Mouse (Mus musculus) neural tube, embryonic 12.5 days (tissue): ENCODE measurements at regions not wholly inside any gene's neighbourhood (a gene's known extent, or its start where the extent isn't known, plus 50 kb on each side); places are given as distances from the start of the nearest gene placed in this dataset.

ENCODE experiments used
- ATAC-seq: fragments of 200-750 bp; cut with Nextera tagmentation; 2 replicates; pipeline ENCODE4 v1.8.0; 2017; ENCODE audit warnings: low read depth, mild to moderate bottlenecking, moderate TSS enrichment, moderate library complexity; ENCODE audit not compliant: low FRiP score
- H3K27ac ChIP-seq: fragments of 300-500 bp; sonication (generic); 2 replicates; pipeline ENCODE4 v1.5.1; 2016
- H3K27me3 ChIP-seq: fragments of 300-500 bp; sonication (generic); replicated peaks from 2 replicates; pipeline ENCODE4 v1.6.1; 2016; ENCODE audit warnings: mild to moderate bottlenecking
- H3K36me3 ChIP-seq: fragments of 300-500 bp; sonication (generic); 2 replicates; pipeline ENCODE4 v1.6.1; 2016; ENCODE audit warnings: mild to moderate bottlenecking
- H3K4me1 ChIP-seq: fragments of 300-500 bp; sonication (generic); 2 replicates; pipeline ENCODE4 v1.6.1; 2016
- H3K4me2 ChIP-seq: fragments of 300-500 bp; sonication (generic); replicated peaks from 2 replicates; pipeline ENCODE4 v1.6.1; 2016; ENCODE audit warnings: mild to moderate bottlenecking
- H3K4me3 ChIP-seq: fragments of 300-500 bp; sonication (generic); 2 replicates; pipeline ENCODE4 v1.5.1; 2016
- H3K9ac ChIP-seq: fragments of 300-500 bp; sonication (generic); 2 replicates; pipeline ENCODE4 v1.6.1; 2016; ENCODE audit warnings: mild to moderate bottlenecking
- H3K9me3 ChIP-seq: fragments of 300-500 bp; sonication (generic); 2 replicates; pipeline ENCODE4 v1.6.1; 2016; ENCODE audit warnings: mild to moderate bottlenecking
- WGBS: fragments of 180-500 bp; shearing (Covaris S2); methylation state at CpG from one replicate; pipeline ENCODE4 v1.1.7; 2016; 5-methylcytosine and 5-hydroxymethylcytosine counted together

DNA sequence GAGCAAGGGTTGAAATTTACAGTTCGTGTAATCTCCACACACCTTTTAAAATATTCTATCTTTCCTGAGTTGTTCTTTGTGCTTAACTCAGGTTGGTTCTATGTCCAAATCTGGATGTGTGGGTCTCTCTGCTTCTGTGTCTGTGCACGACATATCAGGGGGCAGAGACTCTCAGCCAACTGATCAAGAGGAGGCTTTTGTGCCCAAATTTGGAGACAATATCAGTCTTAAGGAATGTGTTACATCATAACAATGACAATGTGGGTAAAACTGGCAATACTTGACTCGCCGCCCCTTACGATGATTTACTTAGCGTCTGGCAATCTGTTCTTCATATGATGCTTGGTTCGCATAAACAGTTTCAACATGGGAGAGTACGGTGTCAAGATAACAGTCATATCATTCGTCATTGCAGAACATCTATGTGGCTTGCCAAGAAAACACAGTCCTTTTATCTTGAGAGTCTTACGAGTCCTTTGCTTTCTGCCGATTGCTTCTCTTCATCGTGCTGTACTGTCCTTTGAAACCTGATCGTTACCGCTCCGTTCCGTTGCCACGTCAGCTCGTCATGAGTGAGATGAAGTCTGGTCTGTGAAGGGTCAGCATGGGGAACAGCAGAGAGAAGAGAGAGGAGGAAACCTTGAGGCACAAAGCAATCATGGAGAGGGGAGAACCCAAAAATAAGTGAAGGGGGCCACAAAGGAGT, 2212.9 kb upstream of the Gm7489 start:
- Histone ChIP-seq H3K9ac (no peak overlapping the region), H3K4me1 (no peaks in the 10 kb centered on the region), H3K9me3 (no peaks in the 10 kb centered on the region), H3K4me2 (no peak overlapping the region), H3K27me3 (no peaks in the 10 kb centered on the region), H3K4me3 (no peak overlapping the region), H3K27ac (no peak overlapping the region), H3K36me3 (no peaks in the 10 kb centered on the region)
- WGBS = 90% methylated on average over 18 of the region's 18 CpGs
- no peak for ATAC-seq

GRCm38 (mm10) chr15:51673483-51673882, 2211.2 kb upstream of the Gm7489 start:
- H3K9me3 ChIP-seq = no peaks in the 10 kb centered on the region
- no peak for ATAC-seq
- 77% methylated on average over 1 of the region's 1 CpGs for WGBS
- H3K36me3 ChIP-seq = no peaks in the 10 kb centered on the region
- no peak overlapping the region for H3K27ac ChIP-seq
- no peak overlapping the region for H3K9ac ChIP-seq
- H3K4me3 ChIP-seq = no peak overlapping the region
- H3K27me3 ChIP-seq = no peaks in the 10 kb centered on the region
- H3K4me2 ChIP-seq = no peak overlapping the region
- H3K4me1 ChIP-seq = no peaks in the 10 kb centered on the region

DNA sequence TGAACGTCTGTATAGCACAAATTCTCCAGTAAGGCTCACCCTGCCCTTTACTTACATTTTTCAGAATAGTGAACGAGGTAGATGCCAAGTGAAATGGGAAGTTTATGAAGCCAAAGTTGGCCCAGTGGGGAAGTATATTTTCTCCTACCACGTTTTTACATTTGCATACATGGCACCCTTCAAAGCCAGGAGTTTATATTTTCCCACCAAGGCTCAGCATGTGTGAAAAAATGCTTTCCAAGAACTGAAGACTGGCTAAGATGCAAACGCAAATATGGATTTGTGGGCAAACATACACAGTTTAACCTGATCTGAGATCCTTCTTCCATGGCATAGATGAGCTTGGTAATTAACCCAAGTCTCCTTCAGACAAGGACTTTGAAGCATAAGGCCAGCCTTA, 2209.4 kb upstream of the Gm7489 start:
- H3K4me2 ChIP-seq = no peak overlapping the region
- no peak overlapping the region for H3K9ac ChIP-seq
- no peak overlapping the region for H3K4me3 ChIP-seq
- H3K36me3 ChIP-seq = no peaks in the 10 kb centered on the region
- H3K27ac ChIP-seq = no peak overlapping the region
- H3K9me3 ChIP-seq = no peaks in the 10 kb centered on the region
- H3K27me3 ChIP-seq = no peaks in the 10 kb centered on the region
- 78% methylated on average over 4 of the region's 4 CpGs for WGBS
- no peaks in the 10 kb centered on the region for H3K4me1 ChIP-seq
- ATAC-seq = no peak

DNA sequence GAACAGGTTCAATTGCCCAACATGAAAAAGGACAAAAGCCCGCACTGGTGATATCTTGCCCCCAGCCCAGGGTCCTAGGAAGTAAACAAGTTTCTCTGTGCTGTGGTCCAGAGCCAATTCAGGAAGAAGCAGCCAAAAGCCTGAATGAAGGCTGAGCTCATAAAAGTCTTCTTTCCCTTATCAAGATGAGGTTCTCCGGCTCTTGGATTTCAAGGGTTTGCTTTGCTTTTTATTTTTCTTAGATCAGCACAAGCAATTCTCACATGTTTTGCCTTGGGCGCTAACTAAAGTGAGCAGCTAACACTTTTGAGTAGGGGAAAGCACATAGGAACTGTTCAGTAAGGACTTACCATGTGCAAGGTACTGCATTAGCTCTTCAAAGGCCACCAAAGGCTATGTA, 2208.0 kb upstream of the Gm7489 start:
- ATAC-seq = no peak
- 95% methylated on average over 3 of the region's 3 CpGs for WGBS
- no peak overlapping the region for H3K9ac ChIP-seq

GRCm38 (mm10) chr15:51677266-51677665, 2207.4 kb upstream of the Gm7489 start:
- no peak overlapping the region for H3K4me2 ChIP-seq
- no peaks in the 10 kb centered on the region for H3K27me3 ChIP-seq
- no peak overlapping the region for H3K27ac ChIP-seq
- H3K4me1 ChIP-seq = no peaks in the 10 kb centered on the region
- H3K9ac ChIP-seq = no peak overlapping the region
- H3K36me3 ChIP-seq = no peaks in the 10 kb centered on the region
- H3K9me3 ChIP-seq = no peaks in the 10 kb centered on the region
- H3K4me3 ChIP-seq = no peak overlapping the region
- 85% methylated on average over 4 of the region's 4 CpGs for WGBS
- no peak for ATAC-seq

More for the DNA sequence above, 2208.0 kb upstream of the Gm7489 start:
- Histone ChIP-seq H3K27me3 (no peaks in the 10 kb centered on the region), H3K9me3 (no peaks in the 10 kb centered on the region), H3K36me3 (no peaks in the 10 kb centered on the region), H3K4me3 (no peak overlapping the region), H3K4me1 (no peaks in the 10 kb centered on the region), H3K27ac (no peak overlapping the region), H3K4me2 (no peak overlapping the region)

GRCm38 (mm10) chr15:51679186-51679902, 2205.4 kb upstream of the Gm7489 start:
- H3K4me2 ChIP-seq = no peak overlapping the region
- no peak overlapping the region for H3K9ac ChIP-seq
- no peak for ATAC-seq
- no peak overlapping the region for H3K27ac ChIP-seq
- no peaks in the 10 kb centered on the region for H3K9me3 ChIP-seq
- no peaks in the 10 kb centered on the region for H3K4me1 ChIP-seq
- H3K27me3 ChIP-seq = no peaks in the 10 kb centered on the region
- no peaks in the 10 kb centered on the region for H3K36me3 ChIP-seq
- no peak overlapping the region for H3K4me3 ChIP-seq
- 64% methylated on average over 12 of the region's 12 CpGs for WGBS

GRCm38 (mm10) chr15:51680494-51680893, 2204.2 kb upstream of the Gm7489 start:
- Histone ChIP-seq H3K36me3 (no peaks in the 10 kb centered on the region), H3K4me1 (no peaks in the 10 kb centered on the region), H3K27ac (no peak overlapping the region), H3K9me3 (no peaks in the 10 kb centered on the region), H3K4me2 (no peak overlapping the region), H3K4me3 (no peak overlapping the region), H3K9ac (no peak overlapping the region), H3K27me3 (no peaks in the 10 kb centered on the region)
- ATAC-seq = no peak

DNA sequence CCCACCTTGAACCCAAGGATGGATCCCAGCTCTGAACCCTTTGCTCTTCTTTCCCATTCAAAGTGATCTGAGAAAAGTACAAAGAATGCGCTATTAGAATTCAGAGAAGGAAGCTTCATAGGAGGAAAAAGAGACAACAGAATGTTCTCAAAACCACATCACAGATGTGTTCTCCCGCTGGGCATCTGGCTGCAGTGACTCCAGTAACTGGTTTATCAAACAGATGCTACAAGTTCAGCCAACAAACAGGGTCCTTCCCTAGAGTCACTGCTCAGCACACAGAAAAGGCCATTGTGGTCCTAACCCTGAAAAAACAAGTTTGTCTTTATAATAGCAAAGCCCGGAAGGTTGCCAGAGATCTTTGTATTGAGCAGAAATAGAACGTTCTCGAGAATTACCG, 2203.5 kb upstream of the Gm7489 start:
- WGBS = 92% methylated on average over 6 of the region's 6 CpGs
- H3K4me2 ChIP-seq = no peak overlapping the region
- H3K27ac ChIP-seq = no peak overlapping the region
- no peak overlapping the region for H3K9ac ChIP-seq
- no peaks in the 10 kb centered on the region for H3K27me3 ChIP-seq
- no peak for ATAC-seq
- H3K4me3 ChIP-seq = no peak overlapping the region
- no peaks in the 10 kb centered on the region for H3K4me1 ChIP-seq
- no peaks in the 10 kb centered on the region for H3K9me3 ChIP-seq
- H3K36me3 ChIP-seq = no peaks in the 10 kb centered on the region

- H3K27ac ChIP-seq = no peak overlapping the region
- H3K4me2 ChIP-seq = no peak overlapping the region
- H3K4me3 ChIP-seq = no peak overlapping the region
- H3K36me3 ChIP-seq = no peaks in the 10 kb centered on the region
- H3K4me1 ChIP-seq = no peaks in the 10 kb centered on the region
- no peaks in the 10 kb centered on the region for H3K9me3 ChIP-seq
- no peak for ATAC-seq
- no peak overlapping the region for H3K9ac ChIP-seq
- WGBS = 80% methylated on average over 5 of the region's 5 CpGs
- H3K27me3 ChIP-seq = no peaks in the 10 kb centered on the region
These were observed 2202.4 kb upstream of the Gm7489 start for GRCm38 (mm10) chr15:51682331-51682730.

- no peaks in the 10 kb centered on the region for H3K4me1 ChIP-seq
- H3K9ac ChIP-seq = no peak overlapping the region
- H3K4me2 ChIP-seq = no peak overlapping the region
- no peaks in the 10 kb centered on the region for H3K36me3 ChIP-seq
- no peak for ATAC-seq
- H3K27ac ChIP-seq = no peak overlapping the region
- H3K9me3 ChIP-seq = no peaks in the 10 kb centered on the region
- H3K27me3 ChIP-seq = no peaks in the 10 kb centered on the region
- WGBS = 87% methylated on average over 13 of the region's 13 CpGs
- H3K4me3 ChIP-seq = no peak overlapping the region
These were observed 2197.6 kb upstream of the Gm7489 start for GRCm38 (mm10) chr15:51687007-51687540.

DNA sequence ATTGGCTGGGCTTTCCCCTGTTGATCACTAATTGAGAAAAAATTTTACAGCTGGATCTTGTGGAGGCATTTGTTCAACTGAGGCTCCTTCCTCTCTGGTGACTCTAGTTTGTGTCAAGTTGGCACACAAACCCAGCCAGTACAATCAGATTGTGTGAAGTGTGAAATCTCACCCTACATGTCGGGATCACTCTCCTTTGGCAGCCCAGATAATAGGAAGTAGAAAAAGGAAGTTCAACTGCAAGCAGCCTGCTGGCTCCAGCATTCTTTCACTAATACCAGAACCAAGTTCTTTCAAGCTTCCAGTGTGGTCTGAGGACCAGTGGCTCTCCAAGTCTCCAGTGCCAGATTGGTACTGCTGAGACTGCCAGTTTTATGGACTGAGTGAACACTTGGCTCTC, 2195.2 kb upstream of the Gm7489 start:
- H3K36me3 ChIP-seq = no peaks in the 10 kb centered on the region
- H3K4me2 ChIP-seq = no peak overlapping the region
- H3K4me3 ChIP-seq = no peak overlapping the region
- no peaks in the 10 kb centered on the region for H3K9me3 ChIP-seq
- no peak overlapping the region for H3K9ac ChIP-seq
- no peaks in the 10 kb centered on the region for H3K27me3 ChIP-seq
- H3K27ac ChIP-seq = no peak overlapping the region
- 72% methylated on average over 1 of the region's 1 CpGs for WGBS
- ATAC-seq = no peak
- H3K4me1 ChIP-seq = no peaks in the 10 kb centered on the region

DNA sequence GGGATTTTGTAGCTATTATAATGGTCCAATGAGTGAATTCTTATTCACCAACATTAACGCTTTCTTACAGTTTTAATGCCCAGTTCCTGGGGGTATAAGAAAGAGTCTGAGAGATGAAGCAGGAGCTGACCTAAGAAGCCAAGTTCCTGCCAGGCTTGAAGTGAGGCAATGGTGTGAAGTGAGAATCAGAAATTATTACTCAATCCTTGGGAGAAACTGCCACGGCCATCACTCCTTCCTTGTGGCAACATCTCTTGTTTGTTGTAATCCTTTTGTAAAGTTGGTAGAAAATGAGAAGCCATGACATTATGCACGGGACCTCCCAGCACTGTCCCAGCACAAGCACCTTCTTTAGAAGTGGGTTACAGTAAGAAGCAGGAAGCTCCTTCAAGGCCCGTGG, 2192.0 kb upstream of the Gm7489 start:
- Histone ChIP-seq H3K27me3 (no peaks in the 10 kb centered on the region), H3K27ac (no peak overlapping the region), H3K9ac (no peak overlapping the region), H3K4me1 (no peaks in the 10 kb centered on the region), H3K4me3 (no peak overlapping the region), H3K36me3 (no peaks in the 10 kb centered on the region), H3K9me3 (no peaks in the 10 kb centered on the region), H3K4me2 (no peak overlapping the region)
- 94% methylated on average over 4 of the region's 4 CpGs for WGBS
- no peak for ATAC-seq
